Mouse (Mus musculus) heart, postnatal 36 days (tissue): ENCODE measurements at regions not wholly inside any gene's neighbourhood (a gene's known extent, or its start where the extent isn't known, plus 50 kb on each side); places are given as distances from the start of the nearest gene placed in this dataset.
A peak's percentile ranks its signal among the peaks of the same experiment; 100 is the strongest.

ENCODE experiments used
- DNase-seq, 2 experiments: peaks; one replicate each; pipeline ENCODE4 v3.0.0; 2021 to 2022
- intact Hi-C: fragments of 180-260 bp; cut with DNase I; formaldehyde crosslinking; loops from one replicate; pipeline ENCODE4 v1.15.1; 2025

DNA sequence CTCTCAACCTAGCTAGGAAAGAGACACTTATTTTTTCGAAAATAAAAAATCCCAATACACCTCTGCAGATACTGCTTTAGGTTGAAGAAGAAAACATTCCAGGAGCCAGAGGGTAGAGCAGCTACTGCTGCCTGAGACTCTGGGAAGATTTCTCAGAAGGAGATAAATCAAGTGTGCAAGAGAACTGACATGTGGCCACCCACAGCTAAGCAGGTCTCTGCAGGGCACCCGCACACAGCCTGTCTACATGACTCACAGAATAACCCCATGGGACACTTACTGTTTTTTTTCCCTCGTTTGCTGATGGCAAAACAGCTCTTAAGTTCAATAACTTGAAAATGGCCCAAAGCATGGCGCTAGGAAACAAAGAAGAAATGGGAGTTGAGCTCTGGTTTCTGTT, 68.7 kb upstream of the Abca1 start:
- DNase-seq: no peak

DNA sequence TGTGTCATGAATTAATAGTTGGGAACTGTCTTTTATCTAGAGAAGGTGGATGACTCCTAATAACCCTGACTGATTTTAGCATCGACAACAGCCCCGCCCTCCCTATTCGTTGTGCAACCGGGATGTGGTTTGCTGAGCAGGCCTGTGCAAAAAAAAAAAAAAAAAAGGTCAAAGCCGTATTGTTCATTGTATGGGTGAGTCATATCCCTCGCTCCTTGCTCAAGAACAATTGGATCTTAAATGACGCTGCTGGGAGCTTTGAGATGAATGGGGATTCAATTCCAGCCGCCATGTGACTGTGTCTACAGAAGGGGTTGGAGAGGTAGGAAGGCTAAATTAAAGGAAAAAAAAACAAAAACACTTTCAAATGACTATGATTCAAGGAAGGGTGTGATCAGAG, 68.1 kb upstream of the Abca1 start:
- intact Hi-C loops: no loop called here
- peak in 1 of 2 experiments; percentile 31 for DNase-seq

More for the DNA sequence above, 68.7 kb upstream of the Abca1 start:
- intact Hi-C loops: no loop called here

DNA sequence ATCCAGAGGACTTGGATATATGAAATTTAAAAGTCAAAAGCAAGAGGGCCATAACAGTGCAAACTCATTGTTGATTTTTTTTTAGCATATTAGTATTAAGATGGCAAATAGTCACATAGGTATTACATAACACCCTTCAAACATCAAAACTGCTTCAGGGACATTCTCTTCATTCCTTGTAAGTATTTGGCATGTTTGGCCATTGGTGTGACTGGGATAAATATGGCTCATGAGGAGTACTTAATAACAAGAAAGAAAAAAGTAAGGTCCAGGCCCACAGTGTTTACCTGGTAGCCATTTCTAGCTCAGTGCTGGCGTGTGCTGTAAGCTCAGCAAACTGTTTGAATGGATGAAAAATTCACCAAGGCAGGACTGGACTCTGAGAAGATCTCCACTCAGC, 67.4 kb upstream of the Abca1 start:
- no peak for DNase-seq
- intact Hi-C loops: no loop called here

DNA sequence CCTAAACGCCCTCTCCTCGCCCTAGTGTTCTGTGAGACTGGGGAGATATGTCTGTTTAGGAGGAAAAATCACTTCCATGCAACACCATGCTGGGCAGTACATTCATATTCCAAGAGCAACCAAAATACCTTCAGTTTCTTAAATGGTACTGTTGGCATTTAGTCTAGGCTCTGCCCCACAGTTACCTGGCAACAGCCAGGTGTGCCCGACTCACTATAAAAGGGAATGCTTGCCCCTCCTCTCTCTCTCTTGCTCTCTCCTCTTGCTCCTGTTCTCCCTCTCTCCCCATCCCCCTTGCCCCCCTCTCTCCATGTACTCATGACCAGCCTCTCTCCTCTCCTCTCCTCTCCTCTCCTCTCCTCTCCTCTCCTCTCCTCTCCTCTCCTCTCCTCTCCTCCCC, 66.7 kb upstream of the Abca1 start:
- DNase-seq: no peak
- intact Hi-C loops: no loop called here

DNA sequence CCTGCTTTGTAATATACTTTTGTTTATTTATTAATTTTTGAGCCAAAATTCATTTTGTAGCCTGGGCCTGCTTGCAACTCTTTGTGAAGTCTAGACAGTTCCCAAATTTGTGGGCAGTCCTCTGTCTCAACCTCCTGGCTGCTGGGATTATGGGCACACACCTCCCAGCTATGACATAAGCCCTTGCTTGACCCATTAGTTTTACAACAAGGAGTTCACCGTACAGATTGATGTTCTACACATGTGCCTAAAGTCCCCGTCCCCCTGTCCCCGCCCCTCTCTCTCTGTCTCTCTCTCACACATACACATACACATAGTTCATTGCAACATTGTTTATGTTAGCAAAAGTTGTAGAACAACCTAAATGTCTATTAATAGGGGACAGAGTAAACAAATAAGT, 63.7 kb upstream of the Abca1 start:
- intact Hi-C loops: no loop called here

DNA sequence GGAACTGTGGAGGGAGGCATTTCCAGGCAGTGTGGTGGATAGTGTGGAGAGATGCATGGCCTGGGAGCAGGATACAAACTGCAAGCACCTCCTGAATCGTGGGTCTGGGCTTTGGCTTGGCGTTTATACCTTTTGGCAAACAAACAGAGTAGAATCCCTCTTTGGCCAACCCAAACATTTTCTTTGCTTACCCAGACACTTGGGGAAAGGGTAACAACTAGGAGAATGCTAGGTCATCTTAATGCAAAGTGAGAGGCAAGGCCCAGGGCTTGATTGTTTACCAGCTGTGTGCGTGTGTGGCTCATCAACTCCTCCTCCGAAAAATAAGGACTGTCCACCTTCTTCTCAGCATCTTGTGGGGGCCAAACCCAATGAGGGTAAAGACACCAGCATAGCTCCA, 61.1 kb upstream of the Abca1 start:
- intact Hi-C loops: no loop called here
- no peak for DNase-seq

More for the DNA sequence above, 63.7 kb upstream of the Abca1 start:
- no peak for DNase-seq

DNA sequence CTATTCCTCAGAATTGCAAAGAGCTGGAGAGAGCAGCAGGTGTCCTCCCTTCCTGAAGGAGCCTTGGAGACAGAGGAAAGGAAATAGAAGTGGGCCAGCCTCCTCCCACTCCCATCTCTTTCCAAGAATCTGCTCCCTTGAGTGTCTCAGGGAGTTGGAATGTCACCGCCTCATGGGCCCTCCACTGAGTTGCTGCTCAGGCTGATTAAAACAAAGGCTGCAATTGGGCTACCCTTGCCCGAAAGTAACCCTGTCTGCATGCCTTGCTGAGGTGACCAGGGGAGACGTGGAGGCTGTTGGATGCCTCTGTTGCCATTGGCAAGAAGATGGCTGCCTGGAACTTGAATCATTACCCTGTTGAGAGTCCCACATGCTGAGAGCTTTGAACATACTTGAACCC, 59.7 kb upstream of the Abca1 start:
- intact Hi-C loops: loop anchor here (2.0 kb wide), 3 partner anchors 23 to 61 kb away; partner anchors contain the start of gene Abca1
- DNase-seq: peak; percentile 74 to 75

DNA sequence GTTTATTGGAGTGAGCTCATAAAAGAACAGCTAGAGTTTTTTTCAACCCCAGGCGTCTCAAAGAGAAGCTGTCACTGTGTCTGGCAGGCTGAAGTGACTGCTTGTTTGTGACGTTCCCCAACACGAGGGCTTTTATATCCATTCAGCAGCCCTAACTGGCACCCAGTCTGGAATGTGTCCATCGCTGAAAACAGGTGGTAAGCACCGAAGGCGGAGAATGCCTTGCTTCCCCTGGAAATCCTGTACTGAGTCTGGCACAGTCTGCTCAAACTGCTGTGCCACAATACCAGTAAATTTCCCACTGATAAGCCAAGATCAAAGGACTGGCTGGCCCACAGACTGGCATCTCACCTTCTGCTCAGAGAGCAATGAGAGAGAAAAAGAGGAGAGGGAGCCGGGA, 59.1 kb upstream of the Abca1 start:
- intact Hi-C loops: loop anchor here (2.0 kb wide), 3 partner anchors 22 to 60 kb away; partner anchors contain the start of gene Abca1
- peak in 1 of 2 experiments; percentile 40 for DNase-seq

DNA sequence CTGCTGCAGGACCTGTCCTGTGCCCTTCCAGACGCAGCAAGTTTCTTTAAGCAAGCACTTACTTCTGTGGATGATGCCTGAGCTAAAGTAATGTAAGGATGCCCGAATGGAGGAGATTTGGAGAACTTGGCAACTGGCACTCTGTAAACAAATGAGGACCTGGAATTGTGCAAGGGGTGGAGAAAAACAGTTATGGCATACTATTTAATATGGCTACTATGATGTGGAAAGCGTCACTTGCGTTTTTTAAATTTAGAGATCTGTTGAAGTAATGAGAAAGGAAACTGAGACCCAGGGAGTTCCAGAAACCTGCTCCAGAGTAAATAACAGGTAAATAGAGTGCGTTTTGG, 58.6 kb upstream of the Abca1 start:
- intact Hi-C loops: loop anchor here (2.0 kb wide), 3 partner anchors 21 to 59 kb away; partner anchors contain the start of gene Abca1

DNA sequence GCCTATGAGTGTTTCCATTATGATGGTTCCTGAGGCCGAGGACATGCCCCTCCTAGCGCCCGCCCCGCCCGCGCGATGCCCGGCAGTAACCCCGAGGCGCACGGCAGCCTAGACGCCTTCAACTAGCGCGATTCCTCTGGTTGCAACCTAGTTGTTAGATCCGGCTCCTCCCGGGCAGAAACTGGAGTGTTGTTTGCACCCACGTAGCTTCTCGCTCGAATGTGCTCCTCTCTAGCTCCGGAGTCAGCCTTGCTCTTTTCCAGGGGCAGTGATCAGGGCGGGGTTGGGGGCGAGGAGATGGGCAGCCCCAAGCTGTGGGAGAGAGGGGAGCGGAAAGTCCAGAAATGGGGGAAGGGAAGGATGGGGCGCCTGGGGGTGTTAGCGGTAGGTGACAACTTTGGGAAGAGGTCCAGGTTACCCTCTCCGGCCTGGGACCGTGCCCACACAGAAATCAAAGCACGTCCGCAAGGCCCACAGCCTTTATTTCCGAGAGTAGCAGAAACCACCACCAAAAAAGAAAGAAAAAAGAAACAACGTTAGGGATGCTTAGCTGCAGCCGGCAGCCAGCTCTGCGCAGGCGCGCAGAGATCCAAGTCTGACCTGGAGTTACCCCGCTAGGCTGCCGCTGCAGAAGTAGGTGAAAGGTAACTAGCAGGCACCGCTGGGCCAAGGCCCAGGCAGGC, 58.1 kb upstream of the Abca1 start:
- intact Hi-C loops: loop anchor here (2.0 kb wide), 3 partner anchors 21 to 59 kb away; partner anchors contain the start of gene Abca1
- peak; percentile 75 to 85 for DNase-seq

More for the DNA sequence above, 58.6 kb upstream of the Abca1 start:
- DNase-seq: no peak

DNA sequence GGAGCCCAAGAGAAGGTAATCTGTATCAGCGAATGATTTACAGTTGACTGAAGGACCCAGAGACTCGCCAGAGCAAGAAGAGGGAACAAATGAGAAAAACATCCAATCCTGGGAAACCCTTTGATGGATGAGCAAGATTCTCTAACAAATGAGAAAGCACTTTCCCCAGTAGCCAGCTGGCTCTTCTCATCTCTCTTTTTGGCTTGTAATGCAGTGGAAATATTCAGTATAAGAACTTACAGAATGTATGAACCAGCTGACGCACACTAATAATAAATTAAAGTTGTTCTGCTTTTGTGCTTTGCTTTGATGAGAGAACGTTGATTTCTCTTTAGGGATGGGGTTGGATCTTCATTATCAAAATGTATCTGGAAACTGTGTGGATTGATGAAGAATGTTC, 52.8 kb upstream of the Abca1 start:
- intact Hi-C loops: no loop called here
- DNase-seq: no peak

DNA sequence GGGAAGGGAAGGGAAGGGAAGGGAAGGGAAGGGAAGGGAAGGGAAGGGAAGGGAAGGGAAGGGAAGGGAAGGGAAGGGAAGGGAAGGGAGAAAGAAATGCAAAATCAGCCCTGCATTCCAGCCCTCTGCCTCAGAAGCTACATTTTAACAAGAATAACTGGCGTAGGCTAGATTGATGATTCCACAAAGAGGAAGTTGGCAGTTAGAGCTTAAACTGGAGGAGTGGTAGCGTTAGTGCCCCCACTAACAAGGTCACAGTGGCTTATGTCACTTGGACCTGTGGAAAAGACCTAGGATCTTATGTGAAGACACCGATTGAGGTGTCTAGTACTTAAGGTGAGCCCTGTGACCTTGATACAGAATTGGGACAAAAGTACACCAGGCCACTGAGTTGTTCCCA, 51.0 kb upstream of the Abca1 start:
- intact Hi-C loops: no loop called here
- no peak for DNase-seq
